Mouse (Mus musculus) lung, postnatal 0 days (tissue): Measurements from ENCODE around the gene Shc4.

Experiments used
- CTCF ChIP-seq: IDR thresholded peaks from 2 replicates; pipeline ENCODE4 v1.5.1; 2016; ENCODE audit warnings: antibody characterized with exemption, mild to moderate bottlenecking
- EP300 ChIP-seq: IDR thresholded peaks from 2 replicates; pipeline ENCODE4 v1.6.1; 2016; ENCODE audit warnings: antibody characterized with exemption, mild to moderate bottlenecking, control low read depth

DNA sequence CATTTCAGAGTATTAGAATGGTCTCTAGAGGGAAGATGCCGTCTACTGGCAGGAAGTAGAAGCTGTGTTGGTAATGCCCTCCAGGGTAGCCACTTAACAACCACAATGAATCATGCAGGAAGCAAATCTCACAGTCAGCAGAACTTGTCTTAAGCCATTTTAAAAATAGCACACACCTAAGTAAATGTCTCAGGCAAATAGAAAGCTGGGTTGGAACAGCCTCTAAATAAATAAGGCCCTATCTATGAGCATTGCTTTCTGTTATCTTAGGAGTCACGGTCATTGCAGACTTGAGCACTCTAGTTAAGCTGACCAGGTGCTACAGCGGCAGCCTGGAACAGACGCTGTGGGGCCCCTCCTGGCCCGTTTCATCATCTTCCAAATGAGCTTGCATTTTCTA lies 56.8 kb downstream of the Shc4 start:
- peak; percentile 42 for TF ChIP-seq CTCF
- TF ChIP-seq EP300 = no peak
